Mouse (Mus musculus) ovary, postnatal 10 days (tissue): ENCODE measurements at regions not wholly inside any gene's neighbourhood (a gene's known extent, or its start where the extent isn't known, plus 50 kb on each side); places are given as distances from the start of the nearest gene placed in this dataset.

Experiments
- DNase-seq: peaks from one replicate; pipeline ENCODE4 v3.0.0; 2022; ENCODE audit warnings: low spot score

GRCm38 (mm10) chr11:33061570-33061969 lies 85.6 kb downstream of the Fgf18 start:
- no peak for DNase-seq

- no peak for DNase-seq
Measured at GRCm38 (mm10) chr11:33060352-33060751, 86.8 kb downstream of the Fgf18 start.

- DNase-seq, result no peak
Measured at GRCm38 (mm10) chr11:33050216-33050615, 97.0 kb downstream of the Fgf18 start.

GRCm38 (mm10) chr11:33039854-33040792 lies 107.1 kb downstream of the Fgf18 start:
- no peak for DNase-seq

GRCm38 (mm10) chr11:33036367-33036766 lies 110.8 kb downstream of the Fgf18 start:
- DNase-seq, result no peak

- DNase-seq, result no peak
Measured at GRCm38 (mm10) chr11:33028920-33029319, 118.3 kb downstream of the Fgf18 start.

- no peak for DNase-seq
Measured at GRCm38 (mm10) chr11:33027121-33027520, 120.1 kb downstream of the Fgf18 start.

GRCm38 (mm10) chr11:33013229-33014185 lies 133.7 kb downstream of the Fgf18 start:
- no peak for DNase-seq

GRCm38 (mm10) chr11:33012384-33013160 lies 134.6 kb downstream of the Fgf18 start:
- DNase-seq, result no peak

- no peak for DNase-seq
Measured at GRCm38 (mm10) chr11:33008611-33009010, 138.6 kb downstream of the Fgf18 start.

- no peak for DNase-seq
Measured at GRCm38 (mm10) chr11:33007826-33008530, 139.2 kb downstream of the Fgf18 start.

- no peak for DNase-seq
Measured at GRCm38 (mm10) chr11:33007366-33007765, 139.8 kb downstream of the Fgf18 start.

GRCm38 (mm10) chr11:33005183-33005582 lies 142.0 kb downstream of the Fgf18 start:
- DNase-seq, result no peak

- no peak for DNase-seq
Measured at GRCm38 (mm10) chr11:33004603-33005002, 142.6 kb downstream of the Fgf18 start.

- no peak for DNase-seq
Measured at GRCm38 (mm10) chr11:32999684-33000255, 147.4 kb downstream of the Fgf18 start.

- DNase-seq, result no peak
Measured at GRCm38 (mm10) chr11:32998687-32999605, 148.3 kb downstream of the Fgf18 start.

GRCm38 (mm10) chr11:32994391-32994790 lies 152.8 kb downstream of the Fgf18 start:
- no peak for DNase-seq

GRCm38 (mm10) chr11:32993439-32993838 lies 153.8 kb downstream of the Fgf18 start:
- no peak for DNase-seq

GRCm38 (mm10) chr11:32991036-32991616 lies 156.1 kb downstream of the Fgf18 start:
- DNase-seq, result no peak
